Mouse (Mus musculus): ENCODE measurements around the gene Ccdc27. TPM values are rescaled to one million over a fixed set of nuclear protein-coding genes. Genes with fewer than 3 reads are reported as not detected.

Ccdc27 gene
- total RNA-seq (2012; rRNA removed): not detected in 2 replicates

GRCm38 (mm10) chr4:154042577-154042976 lies at the start of gene Ccdc27:
Ccdc27 (minus strand) TSS chr4:154042677.
- Histone ChIP-seq H3K9me3 (ENCODE audit: control insufficient read depth, insufficient read depth, low read depth, low read length) (no peaks in the 10 kb centered on the region), H3K4me3 (ENCODE audit: insufficient read depth in 1 of 2, low read depth in 1 of 2, low read length in 2 of 2, poor library complexity in 1 of 2, severe bottlenecking in 1 of 2) (no peak within 1 kb of the TSS), H3K9ac (ENCODE audit: insufficient read depth, low read depth, low read length, poor library complexity, severe bottlenecking) (no peak within 1 kb of the TSS), H3K36me3 (ENCODE audit: control insufficient read depth, insufficient read depth, low read length, poor library complexity, severe bottlenecking) (no peaks in the 10 kb centered on the region), H3K4me1 (ENCODE audit: control insufficient read depth in 2 of 2, insufficient read depth in 2 of 2, low read length in 2 of 2, poor library complexity in 1 of 2) (no peaks in the 10 kb centered on the region), H3K27ac (ENCODE audit: insufficient read depth, low read depth, low read length, poor library complexity, severe bottlenecking) (no peak within 1 kb of the TSS)
- in situ Hi-C loops (cut with MboI; ENCODE audit: low sequenced_read_pairs in 2 of 2, unreplicated experiment in 2 of 2): no loop called here
- no peak for DNase-seq (ENCODE audit: low read depth, low spot score)
- TF ChIP-seq ZNF384 (IDR thresholded peaks at IDR 0.05; ENCODE audit: low read depth, low read length) (no peak), CHD2 (IDR thresholded peaks at IDR 0.05; ENCODE audit: low read depth, low read length) (no peak), MAFK (IDR thresholded peaks at IDR 0.05; ENCODE audit: insufficient read depth, low read depth, low read length) (no peak), HCFC1 (IDR thresholded peaks at IDR 0.05; ENCODE audit: borderline replicate concordance, insufficient read depth, low read length) (no peak), ZC3H11A (IDR thresholded peaks at IDR 0.05; ENCODE audit: borderline replicate concordance, low read depth, low read length) (no peak)

DNA sequence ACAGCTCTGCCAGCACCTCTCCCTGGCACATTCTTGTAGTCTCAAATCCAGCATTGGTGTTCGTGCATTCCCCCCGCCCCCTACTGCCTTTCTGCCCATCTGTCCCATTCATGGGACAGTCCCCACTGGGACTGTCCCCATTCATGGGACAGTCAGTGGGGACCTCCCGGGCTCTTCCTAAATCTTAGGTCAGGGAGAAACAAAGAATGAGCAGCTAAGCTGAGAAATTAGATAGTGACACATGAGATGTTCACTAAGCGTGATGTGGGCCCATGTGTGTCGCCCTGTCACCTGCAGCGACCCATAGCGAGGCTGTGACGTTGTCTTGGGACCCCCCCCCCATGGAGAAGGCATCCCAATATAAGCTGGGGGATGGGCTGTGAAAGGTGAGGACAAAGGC lies 48.9 kb upstream of the Ccdc27 start:
- in situ Hi-C loops (cut with MboI; ENCODE audit: low sequenced_read_pairs in 2 of 2, unreplicated experiment in 2 of 2): no loop called here
- no peaks in the 10 kb centered on the region for H3K9me3 ChIP-seq (ENCODE audit: control insufficient read depth, insufficient read depth, low read depth, low read length)
- DNase-seq (ENCODE audit: low read depth, low spot score): no peak
- TF ChIP-seq CHD2 (IDR thresholded peaks at IDR 0.05; ENCODE audit: low read depth, low read length) (no peak), ZNF384 (IDR thresholded peaks at IDR 0.05; ENCODE audit: low read depth, low read length) (no peak), ZC3H11A (IDR thresholded peaks at IDR 0.05; ENCODE audit: borderline replicate concordance, low read depth, low read length) (no peak), HCFC1 (IDR thresholded peaks at IDR 0.05; ENCODE audit: borderline replicate concordance, insufficient read depth, low read length) (no peak), MAFK (IDR thresholded peaks at IDR 0.05; ENCODE audit: insufficient read depth, low read depth, low read length) (no peak)
- H3K9ac ChIP-seq (ENCODE audit: insufficient read depth, low read depth, low read length, poor library complexity, severe bottlenecking): no peak overlapping the region
- H3K4me1 ChIP-seq (ENCODE audit: control insufficient read depth in 2 of 2, insufficient read depth in 2 of 2, low read length in 2 of 2, poor library complexity in 1 of 2): peaks cover 2 to 16% of the 10 kb centered on the region in 2 experiments; a peak in 2 of 4 replicates
- no peak overlapping the region for H3K4me3 ChIP-seq (ENCODE audit: insufficient read depth in 1 of 2, low read depth in 1 of 2, low read length in 2 of 2, poor library complexity in 1 of 2, severe bottlenecking in 1 of 2)
- H3K36me3 ChIP-seq (ENCODE audit: control insufficient read depth, insufficient read depth, low read length, poor library complexity, severe bottlenecking): no peaks in the 10 kb centered on the region
- no peak overlapping the region for H3K27ac ChIP-seq (ENCODE audit: insufficient read depth, low read depth, low read length, poor library complexity, severe bottlenecking)

GRCm38 (mm10) chr4:154089205-154089604 lies 46.7 kb upstream of the Ccdc27 start:
- Histone ChIP-seq H3K9me3 (ENCODE audit: control insufficient read depth, insufficient read depth, low read depth, low read length) (no peaks in the 10 kb centered on the region), H3K9ac (ENCODE audit: insufficient read depth, low read depth, low read length, poor library complexity, severe bottlenecking) (no peak overlapping the region), H3K4me3 (ENCODE audit: insufficient read depth in 1 of 2, low read depth in 1 of 2, low read length in 2 of 2, poor library complexity in 1 of 2, severe bottlenecking in 1 of 2) (no peak overlapping the region), H3K36me3 (ENCODE audit: control insufficient read depth, insufficient read depth, low read length, poor library complexity, severe bottlenecking) (no peaks in the 10 kb centered on the region), H3K4me1 (ENCODE audit: control insufficient read depth in 2 of 2, insufficient read depth in 2 of 2, low read length in 2 of 2, poor library complexity in 1 of 2) (peaks cover 0 to 9% of the 10 kb centered on the region in 2 experiments; a peak in 1 of 4 replicates), H3K27ac (ENCODE audit: insufficient read depth, low read depth, low read length, poor library complexity, severe bottlenecking) (no peak overlapping the region)
- in situ Hi-C loops (cut with MboI; ENCODE audit: low sequenced_read_pairs in 2 of 2, unreplicated experiment in 2 of 2): no loop called here
- no peak for DNase-seq (ENCODE audit: low read depth, low spot score)
- no peak for TF ChIP-seq HCFC1 (IDR thresholded peaks at IDR 0.05; ENCODE audit: borderline replicate concordance, insufficient read depth, low read length)
- no peak for TF ChIP-seq MAFK (IDR thresholded peaks at IDR 0.05; ENCODE audit: insufficient read depth, low read depth, low read length)
- TF ChIP-seq ZC3H11A (IDR thresholded peaks at IDR 0.05; ENCODE audit: borderline replicate concordance, low read depth, low read length): no peak
- TF ChIP-seq ZNF384 (IDR thresholded peaks at IDR 0.05; ENCODE audit: low read depth, low read length): no peak
- TF ChIP-seq CHD2 (IDR thresholded peaks at IDR 0.05; ENCODE audit: low read depth, low read length): no peak

GRCm38 (mm10) chr4:154086436-154086835 lies 44.0 kb upstream of the Ccdc27 start:
- in situ Hi-C loops (cut with MboI; ENCODE audit: low sequenced_read_pairs in 2 of 2, unreplicated experiment in 2 of 2): no loop called here
- no peaks in the 10 kb centered on the region for H3K36me3 ChIP-seq (ENCODE audit: control insufficient read depth, insufficient read depth, low read length, poor library complexity, severe bottlenecking)
- H3K4me3 ChIP-seq (ENCODE audit: insufficient read depth in 1 of 2, low read depth in 1 of 2, low read length in 2 of 2, poor library complexity in 1 of 2, severe bottlenecking in 1 of 2): no peak overlapping the region
- no peak for TF ChIP-seq ZC3H11A (IDR thresholded peaks at IDR 0.05; ENCODE audit: borderline replicate concordance, low read depth, low read length)
- TF ChIP-seq HCFC1 (IDR thresholded peaks at IDR 0.05; ENCODE audit: borderline replicate concordance, insufficient read depth, low read length): no peak
- no peak for TF ChIP-seq MAFK (IDR thresholded peaks at IDR 0.05; ENCODE audit: insufficient read depth, low read depth, low read length)
- no peak for TF ChIP-seq CHD2 (IDR thresholded peaks at IDR 0.05; ENCODE audit: low read depth, low read length)
- no peak for TF ChIP-seq ZNF384 (IDR thresholded peaks at IDR 0.05; ENCODE audit: low read depth, low read length)
- H3K4me1 ChIP-seq (ENCODE audit: control insufficient read depth in 2 of 2, insufficient read depth in 2 of 2, low read length in 2 of 2, poor library complexity in 1 of 2): peaks cover 2 to 16% of the 10 kb centered on the region in 2 experiments; a peak in 3 of 4 replicates
- H3K27ac ChIP-seq (ENCODE audit: insufficient read depth, low read depth, low read length, poor library complexity, severe bottlenecking): no peak overlapping the region
- no peaks in the 10 kb centered on the region for H3K9me3 ChIP-seq (ENCODE audit: control insufficient read depth, insufficient read depth, low read depth, low read length)
- no peak for DNase-seq (ENCODE audit: low read depth, low spot score)
- H3K9ac ChIP-seq (ENCODE audit: insufficient read depth, low read depth, low read length, poor library complexity, severe bottlenecking): no peak overlapping the region

DNA sequence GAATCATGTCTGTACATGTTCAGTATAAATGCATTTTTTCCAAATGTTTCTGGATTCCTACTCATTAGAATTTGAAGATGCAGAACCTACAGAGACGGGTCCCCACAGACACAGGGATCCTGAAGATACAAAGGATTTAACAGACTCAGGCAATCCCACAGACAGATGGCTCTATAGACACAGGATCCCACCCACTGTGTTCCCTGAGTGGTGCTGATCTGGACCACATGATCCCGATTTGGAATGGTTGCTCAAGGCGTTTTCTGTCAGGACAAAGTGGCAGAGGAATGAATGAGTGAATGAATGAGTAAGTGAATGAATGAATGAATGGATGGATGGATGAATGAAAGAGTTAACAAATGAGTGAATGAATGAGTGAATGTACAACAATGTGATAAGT lies 43.4 kb upstream of the Ccdc27 start:
- DNase-seq (ENCODE audit: low read depth, low spot score): no peak
- no peak overlapping the region for H3K4me3 ChIP-seq (ENCODE audit: insufficient read depth in 1 of 2, low read depth in 1 of 2, low read length in 2 of 2, poor library complexity in 1 of 2, severe bottlenecking in 1 of 2)
- peaks cover 4 to 18% of the 10 kb centered on the region in 2 experiments for H3K4me1 ChIP-seq (ENCODE audit: control insufficient read depth in 2 of 2, insufficient read depth in 2 of 2, low read length in 2 of 2, poor library complexity in 1 of 2)
- in situ Hi-C loops (cut with MboI; ENCODE audit: low sequenced_read_pairs in 2 of 2, unreplicated experiment in 2 of 2): no loop called here
- H3K9me3 ChIP-seq (ENCODE audit: control insufficient read depth, insufficient read depth, low read depth, low read length): no peaks in the 10 kb centered on the region
- no peak overlapping the region for H3K27ac ChIP-seq (ENCODE audit: insufficient read depth, low read depth, low read length, poor library complexity, severe bottlenecking)
- H3K9ac ChIP-seq (ENCODE audit: insufficient read depth, low read depth, low read length, poor library complexity, severe bottlenecking): no peak overlapping the region
- TF ChIP-seq HCFC1 (IDR thresholded peaks at IDR 0.05; ENCODE audit: borderline replicate concordance, insufficient read depth, low read length): no peak
- TF ChIP-seq ZC3H11A (IDR thresholded peaks at IDR 0.05; ENCODE audit: borderline replicate concordance, low read depth, low read length): no peak
- TF ChIP-seq CHD2 (IDR thresholded peaks at IDR 0.05; ENCODE audit: low read depth, low read length): no peak
- TF ChIP-seq MAFK (IDR thresholded peaks at IDR 0.05; ENCODE audit: insufficient read depth, low read depth, low read length): no peak
- TF ChIP-seq ZNF384 (IDR thresholded peaks at IDR 0.05; ENCODE audit: low read depth, low read length): no peak
- H3K36me3 ChIP-seq (ENCODE audit: control insufficient read depth, insufficient read depth, low read length, poor library complexity, severe bottlenecking): no peaks in the 10 kb centered on the region

Measured in ES-E14 (cell line).